Mouse (Mus musculus) G1E (cell line): ENCODE results near the gene Rft1.

Experiments
- CTCF ChIP-seq: IDR thresholded peaks from 2 replicates; pipeline ENCODE4 v1.5.1; 2012; ENCODE audit warnings: low read depth, low read length, inconsistent platforms, mixed read lengths
- POLR2AphosphoS5 ChIP-seq: IDR thresholded peaks from 2 replicates; pipeline ENCODE4 v1.6.1; 2012; ENCODE audit warnings: low read depth, low read length, inconsistent platforms; ENCODE audit not compliant: insufficient replicate concordance
- TAL1 ChIP-seq: conservative IDR thresholded peaks from 2 replicates; pipeline ENCODE4 v1.6.1; 2012; ENCODE audit warnings: low read depth, low read length, inconsistent platforms, mixed read lengths

DNA sequence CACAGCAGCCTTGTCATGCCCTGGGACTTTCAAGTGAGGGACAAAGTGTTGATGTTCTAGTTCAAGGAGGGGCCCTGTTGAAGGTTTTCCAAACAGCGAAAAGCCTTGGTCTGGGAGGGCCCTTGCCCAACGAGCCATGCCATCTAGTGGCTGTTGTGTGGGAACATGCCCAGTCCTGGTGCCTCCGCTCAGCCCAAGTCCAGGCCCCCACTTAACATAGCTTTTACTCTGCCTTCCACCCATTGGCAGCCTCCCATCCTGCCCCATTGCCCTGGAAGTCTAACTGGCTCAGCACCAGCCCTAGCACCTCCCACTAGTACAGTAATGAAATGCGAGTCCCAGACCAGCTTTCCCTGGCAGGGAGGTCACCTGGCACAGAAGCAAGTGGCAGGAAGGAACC lies 3.2 kb upstream of the Rft1 start:
- TF ChIP-seq CTCF: no peak
- TF ChIP-seq TAL1: no peak
- TF ChIP-seq POLR2AphosphoS5: no peak
